Mouse (Mus musculus): ENCODE measurements around the gene Rps26.
"Not testable (repeated sequence)": the region's sequence is repeated elsewhere in the genome, so short reads cannot be mapped to it uniquely, and the experiment has no call there.

The Rps26 gene

GRCm38 (mm10) chr10:128640891-128641290 lies 14.3 kb upstream of the Rps26 start:
- DNase-seq: no peak

- no peak for DNase-seq
These were observed 13.5 kb upstream of the Rps26 start for GRCm38 (mm10) chr10:128639999-128640398.

GRCm38 (mm10) chr10:128637011-128637410 lies 10.5 kb upstream of the Rps26 start:
- peak; percentile 42 to 54 for DNase-seq

GRCm38 (mm10) chr10:128636561-128636960 lies 10.0 kb upstream of the Rps26 start:
- DNase-seq: peak; percentile 40 to 54

GRCm38 (mm10) chr10:128635697-128636096 lies 9.2 kb upstream of the Rps26 start:
- no peak for DNase-seq

- no peak for DNase-seq
These were observed 5.0 kb upstream of the Rps26 start for GRCm38 (mm10) chr10:128631571-128631970.

- DNase-seq: not testable (repeated sequence)
These were observed 3.8 kb upstream of the Rps26 start for GRCm38 (mm10) chr10:128630306-128630705.

GRCm38 (mm10) chr10:128629746-128630145 lies 3.2 kb upstream of the Rps26 start:
- DNase-seq: no peak

- no peak for DNase-seq
These were observed 1.1 kb upstream of the Rps26 start for GRCm38 (mm10) chr10:128627398-128628317.

- no peak for DNase-seq
These were observed 1.2 kb downstream of the Rps26 start for GRCm38 (mm10) chr10:128625287-128625894.

- DNase-seq: not testable (repeated sequence)
These were observed 3.4 kb downstream of the Rps26 start for GRCm38 (mm10) chr10:128623106-128623613.

- DNase-seq: no peak
These were observed 3.8 kb downstream of the Rps26 start for GRCm38 (mm10) chr10:128622702-128623101.

GRCm38 (mm10) chr10:128621986-128622520 lies 4.5 kb downstream of the Rps26 start:
- DNase-seq: no peak

GRCm38 (mm10) chr10:128620241-128620640 lies 6.3 kb downstream of the Rps26 start:
- DNase-seq: no peak

GRCm38 (mm10) chr10:128619148-128619547 lies 7.4 kb downstream of the Rps26 start:
- DNase-seq: not testable (repeated sequence)

GRCm38 (mm10) chr10:128618570-128618969 lies 8.0 kb downstream of the Rps26 start:
- DNase-seq: no peak

GRCm38 (mm10) chr10:128615798-128616448 lies 10.6 kb downstream of the Rps26 start:
- not testable (repeated sequence) for DNase-seq

- no peak for DNase-seq
These were observed 11.6 kb downstream of the Rps26 start for GRCm38 (mm10) chr10:128614934-128615333.

- not testable (repeated sequence) for DNase-seq
These were observed 12.7 kb downstream of the Rps26 start for GRCm38 (mm10) chr10:128613820-128614219.

- no peak for DNase-seq
These were observed 13.4 kb downstream of the Rps26 start for GRCm38 (mm10) chr10:128613154-128613440.

GRCm38 (mm10) chr10:128612433-128613153 lies 14.0 kb downstream of the Rps26 start:
- peak; percentile 86 to 87 for DNase-seq

- DNase-seq: no peak
These were observed 20.1 kb downstream of the Rps26 start for GRCm38 (mm10) chr10:128606483-128606882.

Measured in B cell, adult 2 months (primary cell).